Mouse (Mus musculus) adrenal gland, adult (tissue): Measurements from ENCODE around the gene Blvra.
"Not testable (repeated sequence)": the region's sequence is repeated elsewhere in the genome, so short reads cannot be mapped to it uniquely, and the experiment has no call there.

ENCODE experiments used
- DNase-seq, 2 experiments: peaks; one replicate each; pipeline ENCODE4 v3.0.0; 2022 to 2023; ENCODE audit warnings: low spot score in 1 of 2; ENCODE audit not compliant: inconsistent age in 2 of 2

Blvra gene

GRCm38 (mm10) chr2:127135255-127135654, 64.8 kb downstream of the Blvra start:
- DNase-seq, result not testable (repeated sequence)

GRCm38 (mm10) chr2:127136979-127137378, 66.5 kb downstream of the Blvra start:
- peak; percentile 27 to 57 for DNase-seq

- no peak for DNase-seq
Measured at GRCm38 (mm10) chr2:127137838-127138420, 67.5 kb downstream of the Blvra start.

- DNase-seq, result no peak
Measured at GRCm38 (mm10) chr2:127138449-127138848, 68.0 kb downstream of the Blvra start.

GRCm38 (mm10) chr2:127139094-127139493, 68.6 kb downstream of the Blvra start:
- no peak for DNase-seq

- no peak for DNase-seq
Measured at GRCm38 (mm10) chr2:127139605-127140004, 69.1 kb downstream of the Blvra start.

- DNase-seq, result no peak
Measured at GRCm38 (mm10) chr2:127140011-127140410, 69.5 kb downstream of the Blvra start.

GRCm38 (mm10) chr2:127142031-127142430, 71.6 kb downstream of the Blvra start:
- DNase-seq, result no peak

GRCm38 (mm10) chr2:127142577-127143157, 72.2 kb downstream of the Blvra start:
- DNase-seq, result peak in 1 of 2 experiments; percentile 53

GRCm38 (mm10) chr2:127143158-127144063, 72.9 kb downstream of the Blvra start, which contains the start of gene Itpripl1:
Gene Itpripl1, minus strand, starts transcription at chr2:127143442.
- DNase-seq, result peak; percentile 79 to 91

- no peak for DNase-seq
Measured at GRCm38 (mm10) chr2:127145699-127146098, 75.2 kb downstream of the Blvra start.
